Mouse (Mus musculus) thymus, adult 2 months (tissue): ENCODE data around the gene Gm49416.

ENCODE experiments used
- CTCF ChIP-seq: fragments of 200-500 bp; IDR thresholded peaks from 2 replicates; pipeline ENCODE4 v1.5.1; 2012; ENCODE audit warnings: mild to moderate bottlenecking, control low read depth, low read length, moderate library complexity, borderline replicate concordance; ENCODE audit not compliant: control insufficient read depth, poor library complexity, insufficient read depth; ENCODE audit errors: extremely low read depth
- POLR2A ChIP-seq: fragments of 200-500 bp; IDR thresholded peaks from 2 replicates; pipeline ENCODE4 v1.6.1; 2012; ENCODE audit warnings: mild to moderate bottlenecking, low read length, control low read depth, moderate library complexity; ENCODE audit not compliant: control insufficient read depth, poor library complexity, insufficient read depth; ENCODE audit errors: extremely low read depth

GRCm38 (mm10) chr19:8929224-8930088 is 40.7 kb downstream of the Gm49416 start, which contains the start of the genes Rom1 and Eml3:
- peak; percentile 40; the same call in 1 of the 2 replicates for TF ChIP-seq POLR2A
- peak; percentile 89 for TF ChIP-seq CTCF
